In the genomic region with DNA sequence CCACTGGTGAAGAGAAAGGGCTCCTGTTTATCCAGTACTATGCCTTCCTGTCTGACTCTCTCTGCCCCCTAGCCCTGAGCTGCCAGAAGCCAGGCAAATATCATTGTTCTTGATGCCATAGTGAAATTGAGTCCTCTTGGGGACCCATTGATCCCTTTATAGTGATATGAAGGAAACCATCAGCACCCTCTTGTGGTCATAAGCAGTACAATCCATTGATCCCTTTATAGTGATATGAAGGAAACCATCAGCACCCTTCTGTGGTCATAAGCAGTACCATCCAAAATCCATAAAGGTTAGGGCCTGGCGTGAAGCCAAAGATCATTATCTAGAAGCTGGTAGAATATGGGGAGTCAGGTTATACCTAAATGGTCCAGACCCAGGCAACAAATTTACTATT, we compare ENCODE assay signal across 8 mouse cellular contexts. TPM values are rescaled to one million over a fixed set of nuclear protein-coding genes. Genes with fewer than 3 reads are reported as not detected.
DNase-seq lines count a peak whose midpoint lies in the region; ATAC-seq and TF ChIP-seq lines count a peak whose summit lies in the region.

No protein-coding gene starts in this region.

- no peak for TF ChIP-seq POLR2A in liver, adult 2 months (IDR thresholded peaks at IDR 0.05; ENCODE audit: extremely low read depth, insufficient read depth, low read length)

- H3K9me3 ChIP-seq in forebrain, embryonic 16.5 days (ENCODE audit: control insufficient read depth, low read length): 0 out of 2 replicates have a peak, but pooled peaks cover 2% of the 10 kb centered on the region
- no peaks in the 10 kb centered on the region for H3K9me3 ChIP-seq in kidney, embryonic 14.5 days (ENCODE audit: control insufficient read depth, low read length)
- H3K9me3 ChIP-seq in liver, embryonic 14.5 days (ENCODE audit: control insufficient read depth, low read length): no peaks in the 10 kb centered on the region

- H3K4me1 ChIP-seq in liver, adult 2 months (ENCODE audit: control insufficient read depth, insufficient read depth, low read length): no peaks in the 10 kb centered on the region
- H3K4me1 ChIP-seq in forebrain, embryonic 16.5 days (replicated peaks; ENCODE audit: control insufficient read depth, insufficient read depth, low read length): no peaks in the 10 kb centered on the region
- H3K4me1 ChIP-seq in kidney, embryonic 14.5 days (ENCODE audit: control insufficient read depth, insufficient read depth, low read length): no peaks in the 10 kb centered on the region
- no peaks in the 10 kb centered on the region for H3K4me1 ChIP-seq in liver, embryonic 14.5 days (replicated peaks; ENCODE audit: control insufficient read depth in 2 of 2, insufficient read depth in 2 of 2, low read length in 1 of 2)

- no peak overlapping the region for H3K4me2 ChIP-seq in forebrain, embryonic 16.5 days (ENCODE audit: low read length)
- H3K4me2 ChIP-seq in kidney, embryonic 14.5 days (replicated peaks; ENCODE audit: low read depth, low read length): no peak overlapping the region
- no peak overlapping the region for H3K4me2 ChIP-seq in liver, embryonic 14.5 days (ENCODE audit: low read depth)

- H3K79me2 ChIP-seq in liver, adult 2 months (ENCODE audit: control insufficient read depth, insufficient read depth, low read length): no peaks in the 10 kb centered on the region

- H3K27ac ChIP-seq in liver, adult 2 months (replicated peaks; ENCODE audit: insufficient read depth, low read depth, low read length): no peak overlapping the region
- H3K27ac ChIP-seq in forebrain, embryonic 16.5 days (ENCODE audit: low read length): no peak overlapping the region
- H3K27ac ChIP-seq in kidney, embryonic 14.5 days (ENCODE audit: low read depth, low read length): no peak overlapping the region
- no peak overlapping the region for H3K27ac ChIP-seq in liver, embryonic 14.5 days

- H3K36me3 ChIP-seq in liver, adult 2 months (ENCODE audit: control insufficient read depth, insufficient read depth, low read length): no peaks in the 10 kb centered on the region
- no peaks in the 10 kb centered on the region for H3K36me3 ChIP-seq in forebrain, embryonic 16.5 days (ENCODE audit: control insufficient read depth, insufficient read depth)
- no peaks in the 10 kb centered on the region for H3K36me3 ChIP-seq in kidney, embryonic 14.5 days (ENCODE audit: control insufficient read depth, insufficient read depth, low read length)
- H3K36me3 ChIP-seq in liver, embryonic 14.5 days (replicated peaks; ENCODE audit: control insufficient read depth, insufficient read depth, low read depth): no peaks in the 10 kb centered on the region

- intact Hi-C loops in gastrocnemius, postnatal 14 days (cut with DNase I; ENCODE audit: low total_unique reads): loop anchor here (5.0 kb wide), 1 partner anchor 215 kb away; no protein-coding TSS in a partner anchor

- no peak for TF ChIP-seq EP300 in liver, embryonic 14.5 days (IDR thresholded peaks at IDR 0.05; ENCODE audit: low read depth)

- peak; percentile 35; the same call in 1 of the 2 replicates for TF ChIP-seq CTCF in liver, adult 2 months (IDR thresholded peaks at IDR 0.05; ENCODE audit: low read depth, low read length)
- TF ChIP-seq CTCF in liver, embryonic 14.5 days (IDR thresholded peaks at IDR 0.05; ENCODE audit: low read depth): peak; percentile 58

- no peak overlapping the region for H3K9ac ChIP-seq in liver, adult 2 months (ENCODE audit: low read depth, low read length)
- no peak overlapping the region for H3K9ac ChIP-seq in forebrain, embryonic 16.5 days (replicated peaks; ENCODE audit: low read depth, low read length)
- H3K9ac ChIP-seq in kidney, embryonic 14.5 days (ENCODE audit: low read depth, low read length): no peak overlapping the region
- H3K9ac ChIP-seq in liver, embryonic 14.5 days (replicated peaks): no peak overlapping the region

- WGBS in liver, adult 2 months: 12% methylated on average over 1 of the region's 1 CpGs
- WGBS in forebrain, embryonic 16.5 days: 69% methylated on average over 1 of the region's 1 CpGs
- WGBS in kidney, embryonic 14.5 days: 66% methylated on average over 1 of the region's 1 CpGs
- WGBS in liver, embryonic 14.5 days (ENCODE audit: insufficient replicate concordance): 27% methylated on average over 1 of the region's 1 CpGs

- peak; percentile 59 for DNase-seq in liver, adult 2 months (ENCODE audit: extremely low read depth, low read depth, low spot score)
- DNase-seq in liver: no peak
- DNase-seq in adrenal gland, adult 8-10 months: peak; percentile 14
- peak in 1 of 3 experiments; percentile 28 for DNase-seq in liver, embryonic 14.5 days (ENCODE audit: low read depth in 3 of 3, low spot score in 3 of 3)
- no peak for DNase-seq in gastrocnemius, postnatal 14 days

- ATAC-seq in forebrain, embryonic 16.5 days: peak; percentile 71; the same call in 1 of the 2 replicates
- peak; percentile 60 for ATAC-seq in kidney, embryonic 14.5 days (ENCODE audit: low FRiP score, low TSS enrichment)
- ATAC-seq in liver, embryonic 14.5 days (ENCODE audit: insufficient read depth): peak; percentile 50; the same call in 1 of the 2 replicates
- peak; percentile 94 for ATAC-seq in neutrophil, adult 5-6 weeks (ENCODE audit: extremely low read depth, insufficient number of reproducible peaks, low FRiP score, poor library complexity, severe bottlenecking)

- no peaks in the 10 kb centered on the region for H3K27me3 ChIP-seq in liver, adult 2 months (ENCODE audit: control insufficient read depth, insufficient read depth, low read length)
- H3K27me3 ChIP-seq in forebrain, embryonic 16.5 days (replicated peaks; ENCODE audit: control insufficient read depth, insufficient read depth, low read length): no peaks in the 10 kb centered on the region
- H3K27me3 ChIP-seq in kidney, embryonic 14.5 days (ENCODE audit: control insufficient read depth, insufficient read depth, low read length): no peaks in the 10 kb centered on the region
- no peaks in the 10 kb centered on the region for H3K27me3 ChIP-seq in liver, embryonic 14.5 days (ENCODE audit: control insufficient read depth, insufficient read depth, low read length)

- no peak overlapping the region for H3K4me3 ChIP-seq in liver, adult 2 months (ENCODE audit: insufficient read depth, low read depth, low read length)
- H3K4me3 ChIP-seq in forebrain, embryonic 16.5 days (replicated peaks; ENCODE audit: low read length): no peak overlapping the region
- H3K4me3 ChIP-seq in kidney, embryonic 14.5 days (ENCODE audit: low read length): no peak overlapping the region
- no peak overlapping the region for H3K4me3 ChIP-seq in liver, embryonic 14.5 days (ENCODE audit: insufficient read depth in 1 of 2, low read depth in 2 of 2, low read length in 2 of 2)

RNA-seq across cellular contexts. Expression of a gene that starts 21.3 kb away (rescaled TPM):
- total RNA-seq in liver, adult 2 months (2014; rRNA removed): not detected in 2 replicates
- polyA plus RNA-seq in liver, adult 2 months (2012; rRNA removed): not detected in 2 replicates
- under 1 TPM in 2 of 4 experiments, not detected in 2; 0.32 to 0.52 TPM for total RNA-seq in adrenal gland, adult 8-10 months (2022)
- 0.26 and 0.29 TPM in 2 replicates for polyA plus RNA-seq in forebrain, embryonic 16.5 days (2015; fragmentation: Nextera tagmentation; extraction: Ambion mirVana)
- polyA plus RNA-seq in kidney, embryonic 14.5 days (2014; fragmentation: Nextera tagmentation; extraction: Ambion mirVana): 0.28 TPM in 1 of 2 replicates, not detected in the other
- polyA plus RNA-seq in liver, embryonic 14.5 days (2012; rRNA removed): 0.16 and 0.23 TPM in 2 replicates
- polyA plus RNA-seq in liver, embryonic 14.5 days (2014; fragmentation: Nextera tagmentation; extraction: Ambion mirVana): 0.15 and 0.72 TPM in 2 replicates
- total RNA-seq in neutrophil, adult 5-6 weeks (2017): 0.86 and 1.2 TPM in 2 replicates
- total RNA-seq in gastrocnemius, postnatal 14 days (2021): not detected

RNA-seq across cellular contexts. Expression of a gene that starts 33.7 kb away (rescaled TPM):
- not detected in 2 replicates for total RNA-seq in liver, adult 2 months (2014; rRNA removed)
- polyA plus RNA-seq in liver, adult 2 months (2012; rRNA removed): 0.06 TPM in 1 of 2 replicates, not detected in the other
- under 1 TPM in 1 of 4 experiments, not detected in 3; 0.19 TPM for total RNA-seq in adrenal gland, adult 8-10 months (2022)
- not detected in 2 replicates for polyA plus RNA-seq in forebrain, embryonic 16.5 days (2015; fragmentation: Nextera tagmentation; extraction: Ambion mirVana)
- polyA plus RNA-seq in kidney, embryonic 14.5 days (2014; fragmentation: Nextera tagmentation; extraction: Ambion mirVana): not detected in 2 replicates
- not detected in 2 replicates for polyA plus RNA-seq in liver, embryonic 14.5 days (2012; rRNA removed)
- not detected in 2 replicates for polyA plus RNA-seq in liver, embryonic 14.5 days (2014; fragmentation: Nextera tagmentation; extraction: Ambion mirVana)
- 0.23 and 0.25 TPM in 2 replicates for total RNA-seq in neutrophil, adult 5-6 weeks (2017)
- total RNA-seq in gastrocnemius, postnatal 14 days (2021): under 1 TPM; 0.25 to 0.35 TPM

Comparison
In these comparisons a context has a peak if more than half of its experiments do, and no peak if none do; other contexts are left out.
1. DNase-seq: peak in liver, adult 2 months (single experiment) and adrenal gland, adult 8-10 months (single experiment); none in liver (single experiment) and gastrocnemius, postnatal 14 days (single experiment).
2. Peak in every context shown above with its lines, with median percentiles within 50 percentile points of each other: ATAC-seq.